Mouse (Mus musculus) spleen, adult 2 months (tissue): ENCODE measurements around the gene Gp1bb.

Experiments used
- CTCF ChIP-seq: fragments of 200-500 bp; IDR thresholded peaks from 2 replicates; pipeline ENCODE4 v1.5.1; 2011; ENCODE audit warnings: mild to moderate bottlenecking, inconsistent platforms; ENCODE audit not compliant: insufficient read depth, insufficient read length, insufficient replicate concordance; ENCODE audit errors: extremely low read depth
- POLR2A ChIP-seq: fragments of 200-500 bp; IDR thresholded peaks from 2 replicates; pipeline ENCODE4 v1.6.1; 2011; ENCODE audit warnings: low read depth, low read length, inconsistent platforms

GRCm38 (mm10) chr16:18623751-18624540 is 1.7 kb upstream of the Gp1bb start:
- TF ChIP-seq CTCF (no peak), POLR2A (no peak)
